Mouse (Mus musculus) kidney, adult 2 months (tissue): ENCODE measurements around the gene Peg3. TPM values are rescaled to one million over a fixed set of nuclear protein-coding genes. Genes with fewer than 3 reads are reported as not detected.
"Not testable (repeated sequence)": the region's sequence is repeated elsewhere in the genome, so short reads cannot be mapped to it uniquely, and the experiment has no call there.

Experiments used
- DNase-seq: peaks from one replicate; pipeline ENCODE4 v3.0.0; 2021
- H3K27ac ChIP-seq: fragments of 200-500 bp; 2 replicates; pipeline ENCODE4 v1.5.1; 2012; ENCODE audit warnings: low read depth, low read length, control low read depth, inconsistent platforms; ENCODE audit not compliant: insufficient read depth
- H3K27me3 ChIP-seq: fragments of 200-500 bp; replicated peaks from 2 replicates; pipeline ENCODE4 v1.6.1; 2012; ENCODE audit warnings: mild to moderate bottlenecking, moderate library complexity, low read length, inconsistent platforms; ENCODE audit not compliant: control insufficient read depth, insufficient read depth
- H3K36me3 ChIP-seq: fragments of 200-500 bp; 2 replicates; pipeline ENCODE4 v1.6.1; 2012; ENCODE audit warnings: mild to moderate bottlenecking, moderate library complexity, low read length, inconsistent platforms; ENCODE audit not compliant: control insufficient read depth, insufficient read depth
- H3K4me1 ChIP-seq: fragments of 200-500 bp; 2 replicates; pipeline ENCODE4 v1.6.1; 2011; ENCODE audit warnings: low read length; ENCODE audit not compliant: control insufficient read depth, insufficient read depth
- H3K4me3 ChIP-seq: fragments of 200-500 bp; 2 replicates; pipeline ENCODE4 v1.5.1; 2011; ENCODE audit warnings: mild to moderate bottlenecking, low read depth, low read length, control low read depth; ENCODE audit not compliant: insufficient read depth
- CTCF ChIP-seq: fragments of 200-500 bp; conservative IDR thresholded peaks from 2 replicates; pipeline ENCODE4 v1.5.1; 2011; ENCODE audit warnings: low read depth, mild to moderate bottlenecking, control low read depth, low read length, moderate library complexity, mixed read lengths; ENCODE audit not compliant: insufficient read depth, insufficient read length
- POLR2A ChIP-seq: fragments of 200-500 bp; IDR thresholded peaks from one replicate; pipeline ENCODE4 v1.6.1; 2011; ENCODE audit warnings: low read depth, low read length, control low read depth
- WGBS: fragments of 180-500 bp; shearing (Covaris S2); methylation state at CpG from one replicate; pipeline ENCODE4 v1.1.7; 2018; 5-methylcytosine and 5-hydroxymethylcytosine counted together
- polyA plus RNA-seq: library from polyadenylated mRNA; depleted of rRNA; stranded (reverse); fragments of >200 nt; gene quantifications from 2 replicates; pipeline ENCODE4 v1.2.3, GENCODE M21; 2012; rRNA removed

Peg3 gene
- polyA plus RNA-seq, result 5.6 and 5.7 TPM in 2 replicates

DNA sequence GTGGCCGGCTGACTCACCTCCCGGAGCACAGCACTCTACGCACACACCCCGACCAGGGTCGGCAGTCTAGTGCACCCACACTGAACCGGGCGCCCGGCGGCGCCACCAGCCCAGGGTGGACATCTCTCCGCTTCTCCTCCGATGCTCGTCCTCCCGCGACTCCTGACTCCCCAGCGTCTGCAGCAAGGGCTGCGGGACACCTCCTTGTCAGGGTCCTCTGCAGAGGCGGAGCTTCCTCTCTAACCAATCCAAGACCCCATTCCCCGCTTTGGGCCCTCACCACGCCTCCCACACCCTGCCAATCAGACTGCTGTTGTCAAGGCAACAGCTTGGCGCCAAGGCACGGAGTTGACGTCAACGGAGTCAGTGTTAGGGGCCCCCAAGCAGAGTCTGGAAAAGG, at the start of gene Peg3, which contains the start of gene Usp29:
Gene Peg3 (minus strand): TSS at position 191 of the 400 bp plus-strand sequence.
Gene Usp29 (plus strand): TSS at position 338 of the 400 bp plus-strand sequence.
- 62% methylated on average over 24 of the region's 24 CpGs for WGBS
- Histone ChIP-seq H3K36me3 (no peaks in the 10 kb centered on the region), H3K4me1 (no peaks in the 10 kb centered on the region), H3K27me3 (no peaks in the 10 kb centered on the region), H3K27ac (peak within 1 kb of the TSS; percentile 74), H3K4me3 (peak within 1 kb of the TSS; percentile 68)
- DNase-seq, result peak; percentile 75
- TF ChIP-seq CTCF, result no peak
- peak; percentile 70 for TF ChIP-seq POLR2A

DNA sequence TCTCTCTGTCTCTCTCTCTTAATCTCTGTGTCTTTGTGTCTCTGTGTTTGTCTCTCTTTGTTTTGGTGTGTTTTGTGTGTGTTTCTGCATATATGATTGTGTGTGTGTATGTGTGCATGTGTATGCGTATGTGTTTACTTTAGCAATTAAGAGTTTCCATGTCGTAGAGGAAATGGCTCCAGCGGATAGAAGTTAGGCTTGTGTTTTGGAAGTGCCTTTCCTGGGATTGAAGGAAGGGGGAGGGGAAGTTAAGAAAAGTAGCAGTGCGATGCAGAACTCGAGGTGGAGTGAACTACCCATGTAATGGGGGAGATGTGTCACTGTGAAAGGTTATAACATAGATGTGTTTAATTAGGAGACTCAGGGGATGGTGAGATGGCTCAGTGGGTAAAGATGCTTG, 48.9 kb upstream of the Peg3 start:
- WGBS, result 66% methylated on average over 5 of the region's 5 CpGs
- Histone ChIP-seq H3K27ac (no peak overlapping the region), H3K4me3 (no peak overlapping the region), H3K27me3 (no peaks in the 10 kb centered on the region), H3K36me3 (no peaks in the 10 kb centered on the region), H3K4me1 (no peaks in the 10 kb centered on the region)
- no peak for TF ChIP-seq POLR2A
- TF ChIP-seq CTCF, result no peak
- no peak for DNase-seq

DNA sequence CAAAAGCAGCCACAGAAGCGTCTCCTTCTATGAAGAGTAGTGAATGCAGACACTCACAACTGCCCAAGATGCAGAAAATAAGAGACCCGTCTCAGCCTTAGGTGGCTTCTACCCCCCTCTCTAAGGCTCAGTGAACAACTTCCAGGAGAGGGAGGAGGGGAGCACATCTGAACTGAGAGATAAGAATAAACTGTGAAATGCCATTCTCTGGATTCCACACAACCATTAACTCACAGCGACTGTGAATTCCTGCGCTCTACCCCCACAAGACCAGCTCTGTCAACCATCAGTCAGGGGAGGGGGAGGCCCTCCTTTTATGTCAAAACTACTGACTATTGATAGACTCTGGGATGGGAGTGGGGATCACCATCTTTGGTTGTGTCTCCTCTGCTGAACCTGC, 47.5 kb upstream of the Peg3 start:
- Histone ChIP-seq H3K4me1 (no peaks in the 10 kb centered on the region), H3K36me3 (no peaks in the 10 kb centered on the region), H3K27ac (no peak overlapping the region), H3K27me3 (no peaks in the 10 kb centered on the region), H3K4me3 (no peak overlapping the region)
- TF ChIP-seq CTCF (no peak), POLR2A (no peak)
- DNase-seq, result no peak
- 29% methylated on average over 4 of the region's 4 CpGs for WGBS

DNA sequence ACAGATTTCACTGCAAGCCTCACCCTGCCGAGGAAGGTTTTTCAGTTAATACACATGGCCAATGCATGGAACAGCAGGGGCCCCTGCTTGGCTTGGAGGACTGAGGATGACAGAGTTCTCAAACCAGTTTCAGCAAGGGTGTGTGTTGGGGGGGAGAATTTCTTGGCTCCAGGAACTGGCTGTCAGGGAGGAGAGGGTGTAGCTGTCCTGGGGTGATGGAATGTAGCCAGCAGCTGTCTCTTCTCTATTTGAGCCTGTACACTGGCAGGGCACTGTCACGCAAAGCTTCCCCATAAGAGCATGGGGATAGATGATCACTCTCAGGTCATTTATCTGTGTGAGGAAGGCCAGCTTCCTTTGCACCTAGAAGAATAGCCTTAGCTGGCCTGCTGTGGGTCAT, 46.9 kb upstream of the Peg3 start:
- Histone ChIP-seq H3K4me3 (no peak overlapping the region), H3K27me3 (no peaks in the 10 kb centered on the region), H3K27ac (no peak overlapping the region), H3K36me3 (no peaks in the 10 kb centered on the region), H3K4me1 (no peaks in the 10 kb centered on the region)
- WGBS, result 63% methylated on average over 2 of the region's 2 CpGs
- TF ChIP-seq POLR2A (no peak), CTCF (no peak)
- DNase-seq, result peak; percentile 22

DNA sequence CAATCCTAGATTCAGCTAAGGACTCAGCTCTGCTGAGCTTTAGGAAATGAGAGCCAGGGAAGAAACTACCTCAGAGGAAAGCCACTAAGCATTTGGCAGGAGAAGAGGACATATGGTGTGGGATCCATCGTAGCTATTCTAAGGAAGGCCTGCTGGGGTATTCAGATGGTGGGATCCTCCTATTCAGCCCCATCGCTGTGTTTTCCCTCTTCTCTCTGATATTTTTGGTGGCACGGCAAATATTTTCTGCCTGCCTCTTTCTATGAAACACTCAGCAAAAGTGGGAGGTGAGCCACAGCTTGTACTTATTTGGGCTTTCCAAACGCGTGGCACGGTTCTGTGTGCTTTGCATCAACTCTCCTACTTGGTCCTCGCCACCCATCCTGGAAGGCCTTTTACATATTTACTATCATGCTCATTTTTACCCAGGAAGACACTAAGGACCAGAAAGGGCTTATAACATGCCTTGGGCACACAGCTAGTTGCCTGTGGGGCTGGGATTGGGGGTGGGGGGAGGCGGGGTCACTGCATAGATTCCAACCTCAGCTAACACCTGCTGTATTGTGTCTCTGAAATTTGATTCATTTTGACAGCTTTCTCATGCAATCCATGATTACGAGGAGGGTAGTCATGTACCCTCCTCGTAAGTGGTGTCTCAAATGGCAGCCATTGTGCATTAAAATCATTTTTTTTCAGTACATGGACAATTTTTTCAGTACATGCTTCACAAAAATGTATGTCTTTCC, 46.3 kb upstream of the Peg3 start:
- no peak for DNase-seq
- no peaks in the 10 kb centered on the region for H3K36me3 ChIP-seq
- H3K4me1 ChIP-seq, result no peaks in the 10 kb centered on the region
- H3K27ac ChIP-seq, result no peak overlapping the region
- no peak for TF ChIP-seq CTCF
- no peak for TF ChIP-seq POLR2A
- H3K27me3 ChIP-seq, result no peaks in the 10 kb centered on the region
- WGBS, result 81% methylated on average over 10 of the region's 10 CpGs
- H3K4me3 ChIP-seq, result no peak overlapping the region

DNA sequence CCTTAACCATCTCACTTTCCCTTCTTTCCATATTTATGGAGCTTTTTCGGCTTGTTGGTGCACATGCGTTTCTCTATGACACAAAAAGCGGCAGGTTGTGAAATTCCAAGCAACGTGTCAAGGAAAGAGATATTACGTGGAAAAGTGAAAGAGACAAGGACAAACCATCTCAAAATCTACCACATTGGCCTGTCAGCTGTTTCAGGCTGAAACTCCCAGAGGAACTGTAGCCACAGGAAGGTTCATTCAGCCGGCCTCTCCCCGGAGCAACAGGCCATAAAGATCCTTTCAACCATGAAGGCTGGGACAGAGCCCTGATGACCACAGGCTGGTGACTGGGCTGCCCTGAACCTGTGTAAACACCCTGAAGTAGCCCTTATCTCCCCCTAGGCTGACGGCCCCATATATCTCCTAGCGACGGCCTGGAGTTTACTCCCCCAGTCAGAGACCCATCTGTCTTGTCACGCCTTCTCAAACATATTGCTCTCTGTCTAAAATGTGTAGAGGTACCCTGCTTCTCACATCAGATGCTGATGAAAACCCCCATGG, 43.7 kb upstream of the Peg3 start:
- WGBS, result 39% methylated on average over 11 of the region's 11 CpGs
- not testable (repeated sequence) for H3K4me3 ChIP-seq, H3K4me1 ChIP-seq, DNase-seq, H3K27me3 ChIP-seq, H3K27ac ChIP-seq, H3K36me3 ChIP-seq

DNA sequence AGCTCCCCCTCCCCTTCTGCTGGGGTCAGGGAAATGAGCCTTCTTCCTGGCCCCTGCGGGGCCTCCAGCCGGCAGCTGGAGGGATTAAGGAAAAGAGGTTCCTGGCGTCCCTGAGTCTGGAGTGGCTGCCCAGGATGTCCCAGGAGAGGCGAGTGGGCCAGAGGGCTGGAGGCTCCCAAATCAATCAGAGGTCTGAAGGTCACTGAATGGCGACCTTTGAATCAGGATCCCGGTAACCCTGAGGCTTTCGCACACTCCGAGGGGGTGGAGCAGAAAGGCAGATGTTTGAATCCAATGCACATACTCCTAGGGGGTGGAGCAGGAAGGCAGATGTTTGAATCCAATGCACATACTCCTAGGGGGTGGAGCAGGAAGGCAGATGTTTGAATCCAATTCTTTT, 40.1 kb upstream of the Peg3 start:
- DNase-seq, result peak; percentile 57

More for the DNA sequence above, 40.1 kb upstream of the Peg3 start:
- H3K27ac ChIP-seq, result no peak overlapping the region
- H3K27me3 ChIP-seq, result no peaks in the 10 kb centered on the region
- H3K36me3 ChIP-seq, result no peaks in the 10 kb centered on the region
- TF ChIP-seq POLR2A (no peak), CTCF (no peak)
- WGBS, result 22% methylated on average over 8 of the region's 8 CpGs
- H3K4me1 ChIP-seq, result no peaks in the 10 kb centered on the region
- H3K4me3 ChIP-seq, result no peak overlapping the region
